ENCODE assay signal across 26 mouse cellular contexts in the genomic region with DNA sequence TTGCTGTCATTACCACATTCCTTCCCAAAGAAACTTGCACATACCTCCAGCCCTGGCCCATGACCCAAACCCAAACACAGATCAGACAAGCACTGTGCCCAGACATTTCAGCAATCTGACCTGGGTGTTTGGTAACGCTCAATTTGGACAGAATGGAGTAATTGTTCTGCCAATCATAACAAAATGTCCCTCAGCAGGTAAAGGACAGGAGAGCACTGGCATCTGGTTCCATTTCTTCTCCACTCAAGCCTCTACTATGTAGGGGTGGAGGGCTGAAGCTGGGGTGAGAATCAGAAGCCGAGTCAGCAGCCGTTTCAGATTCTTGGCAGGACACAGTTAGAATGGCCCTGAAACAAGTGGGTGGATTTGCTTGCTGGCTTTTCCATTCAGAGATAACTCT. TPM values are rescaled to one million over a fixed set of nuclear protein-coding genes. Genes with fewer than 3 reads are reported as not detected.
A peak's percentile ranks its signal among the peaks of the same experiment; 100 is the strongest.
DNase-seq lines count a peak whose midpoint lies in the region; ATAC-seq and TF ChIP-seq lines count a peak whose summit lies in the region.
"Had no signal": no experiment of that assay in that cellular context is flagged by ENCODE, and none has a peak within 500 bp of the region (broad histone marks: within the 10 kb centered on the region; RNA-seq: fewer than 3 reads in every experiment).

No protein-coding gene starts in this region.

- ATAC-seq in hindbrain, embryonic 15.5 days (ENCODE audit: low FRiP score, low read depth) = no peak
- ATAC-seq in hindbrain, embryonic 12.5 days (ENCODE audit: low FRiP score) = no peak
- ATAC-seq: forebrain, embryonic 16.5 days; hindbrain, embryonic 16.5 days; intestine, embryonic 15.5 days; midbrain, embryonic 16.5 days had no signal

- H3K9me3 ChIP-seq in hindbrain, embryonic 15.5 days = no peaks in the 10 kb centered on the region
- H3K9me3 ChIP-seq in hindbrain, embryonic 12.5 days (replicated peaks) = no peaks in the 10 kb centered on the region
- H3K9me3 ChIP-seq: heart, embryonic 10.5 days; heart, embryonic 15.5 days; intestine, embryonic 15.5 days had no signal

- no peak overlapping the region for H3K4me3 ChIP-seq in hindbrain, embryonic 15.5 days
- H3K4me3 ChIP-seq in hindbrain, embryonic 12.5 days = no peak overlapping the region
- no peak overlapping the region for H3K4me3 ChIP-seq in layer of hippocampus, adult 2 months
- H3K4me3 ChIP-seq: heart, embryonic 10.5 days; heart, embryonic 15.5 days; intestine, embryonic 15.5 days; limb, embryonic 13.5 days had no signal

- H3K9ac ChIP-seq in hindbrain, embryonic 15.5 days = no peak overlapping the region
- no peak overlapping the region for H3K9ac ChIP-seq in hindbrain, embryonic 12.5 days
- H3K9ac ChIP-seq: heart, embryonic 15.5 days; intestine, embryonic 15.5 days; limb, embryonic 13.5 days; liver, embryonic 14.5 days; lung, embryonic 14.5 days had no signal

- H3K4me2 ChIP-seq in hindbrain, embryonic 15.5 days = no peak overlapping the region
- no peak overlapping the region for H3K4me2 ChIP-seq in hindbrain, embryonic 12.5 days (replicated peaks)
- H3K4me2 ChIP-seq: heart, embryonic 15.5 days; intestine, embryonic 15.5 days; limb, embryonic 13.5 days; lung, embryonic 14.5 days had no signal

- H3K27me3 ChIP-seq in hindbrain, embryonic 15.5 days = no peaks in the 10 kb centered on the region
- H3K27me3 ChIP-seq in hindbrain, embryonic 12.5 days = no peaks in the 10 kb centered on the region
- H3K27me3 ChIP-seq: heart, embryonic 15.5 days; intestine, embryonic 15.5 days; limb, embryonic 13.5 days had no signal

- no peak for TF ChIP-seq CTCF in layer of hippocampus, adult 2 months (conservative IDR thresholded peaks at IDR 0.05)

- 0 out of 2 replicates have a peak overlapping the region, but pooled peaks have one; percentile 75 for H3K27ac ChIP-seq in hindbrain, embryonic 15.5 days (replicated peaks)
- H3K27ac ChIP-seq in hindbrain, embryonic 12.5 days = no peak overlapping the region
- H3K27ac ChIP-seq in layer of hippocampus, adult 2 months = no peak overlapping the region
- H3K27ac ChIP-seq: heart, embryonic 10.5 days; heart, embryonic 15.5 days; intestine, embryonic 15.5 days; limb, embryonic 13.5 days; liver, embryonic 14.5 days had no signal

- H3K36me3 ChIP-seq in hindbrain, embryonic 15.5 days = peaks cover 46% of the 10 kb centered on the region
- H3K36me3 ChIP-seq in hindbrain, embryonic 12.5 days = peaks cover 66% of the 10 kb centered on the region

- peaks cover 37% of the 10 kb centered on the region for H3K4me1 ChIP-seq in hindbrain, embryonic 15.5 days (replicated peaks)
- H3K4me1 ChIP-seq in hindbrain, embryonic 12.5 days = peaks cover 16% of the 10 kb centered on the region
- H3K4me1 ChIP-seq: heart, embryonic 10.5 days; heart, embryonic 15.5 days; intestine, embryonic 15.5 days; limb, embryonic 13.5 days had no signal

- 86% methylated on average over 3 of the region's 3 CpGs for WGBS in hindbrain, embryonic 15.5 days
- 79% methylated on average over 3 of the region's 3 CpGs for WGBS in hindbrain, embryonic 12.5 days

- DNase-seq in adrenal gland, postnatal 36 days = peak; percentile 45 to 58
- DNase-seq in adrenal gland, adult 18-20 months (ENCODE audit: low spot score in 2 of 2) = no peak
- DNase-seq in Muller cell, postnatal 12 days (ENCODE audit: inconsistent ontology term) = peak; percentile 85
- DNase-seq in fat pad, adult 2 months (ENCODE audit: extremely low read depth, low read depth, low spot score) = peak; percentile 86
- no peak for DNase-seq in layer of hippocampus, adult 2 months (ENCODE audit: low spot score in 2 of 2)
- DNase-seq: adrenal gland, adult 8-10 months; cerebellum, adult 8-10 months; cerebellum, postnatal 36 days; gastrocnemius, postnatal 10 days; heart, adult 11 months; kidney, adult 2 months; kidney, postnatal 36 days; lung, embryonic 14.5 days; lung, postnatal 14 days had no signal

RNA-seq across cellular contexts. Expression of gene Stac3, which starts 9.4 kb away (rescaled TPM):
- total RNA-seq in adrenal gland, postnatal 36 days (2021) = 1 to 10 TPM; 2.2 to 3.4 TPM
- total RNA-seq in adrenal gland, adult 18-20 months (2021) = 1 to 10 TPM; 1.1 to 1.9 TPM
- 2.5 and 2.9 TPM in 2 replicates for polyA plus RNA-seq in hindbrain, embryonic 15.5 days (2015; fragmentation: Nextera tagmentation; extraction: Ambion mirVana)
- polyA plus RNA-seq in hindbrain, embryonic 12.5 days (2016; fragmentation: Nextera tagmentation; extraction: Ambion mirVana) = 2.2 and 4.8 TPM in 2 replicates
- 1 to 10 TPM; 2.4 to 8.1 TPM for total RNA-seq in layer of hippocampus, adult 2 months (2021)
- total RNA-seq: MEL had no signal
- polyA plus RNA-seq: forebrain, embryonic 11.5 days; lung, embryonic 14.5 days had no signal

RNA-seq across cellular contexts. Expression of gene Ndufa4l2, which starts 22.6 kb away (rescaled TPM):
- 10 to 100 TPM; 29.7 to 45.6 TPM for total RNA-seq in adrenal gland, postnatal 36 days (2021)
- total RNA-seq in adrenal gland, adult 18-20 months (2021) = 10 to 100 TPM; 36.0 to 55.3 TPM
- polyA plus RNA-seq in hindbrain, embryonic 15.5 days (2015; fragmentation: Nextera tagmentation; extraction: Ambion mirVana) = 20.7 and 24.4 TPM in 2 replicates
- polyA plus RNA-seq in hindbrain, embryonic 12.5 days (2016; fragmentation: Nextera tagmentation; extraction: Ambion mirVana) = 7.7 and 8.4 TPM in 2 replicates
- total RNA-seq in layer of hippocampus, adult 2 months (2021) = 1 to 10 TPM; 3.5 to 3.7 TPM

RNA-seq across cellular contexts. Expression of gene Shmt2, which starts 30.1 kb away (rescaled TPM):
- total RNA-seq in adrenal gland, postnatal 36 days (2021) = 10 to 100 TPM; 46.8 to 47.1 TPM
- total RNA-seq in adrenal gland, adult 18-20 months (2021) = 10 to 100 TPM; 38.6 to 46.5 TPM
- 56.2 and 64.8 TPM in 2 replicates for polyA plus RNA-seq in hindbrain, embryonic 15.5 days (2015; fragmentation: Nextera tagmentation; extraction: Ambion mirVana)
- polyA plus RNA-seq in hindbrain, embryonic 12.5 days (2016; fragmentation: Nextera tagmentation; extraction: Ambion mirVana) = 67.1 and 67.5 TPM in 2 replicates
- 10 to 100 TPM; 25.4 to 27.6 TPM for total RNA-seq in layer of hippocampus, adult 2 months (2021)

RNA-seq across cellular contexts. Expression of gene Nxph4, which starts 42.2 kb away (rescaled TPM):
- total RNA-seq in adrenal gland, postnatal 36 days (2021) = 1 to 10 TPM; 5.0 to 6.3 TPM
- total RNA-seq in adrenal gland, adult 18-20 months (2021) = 10 to 100 TPM in 1 of 2 experiments, 1 to 10 TPM in 1; 6.9 to 12.6 TPM
- 161 and 194 TPM in 2 replicates for polyA plus RNA-seq in hindbrain, embryonic 15.5 days (2015; fragmentation: Nextera tagmentation; extraction: Ambion mirVana)
- polyA plus RNA-seq in hindbrain, embryonic 12.5 days (2016; fragmentation: Nextera tagmentation; extraction: Ambion mirVana) = 101 and 109 TPM in 2 replicates
- 1 to 10 TPM; 1.2 to 1.6 TPM for total RNA-seq in layer of hippocampus, adult 2 months (2021)
- total RNA-seq: MEL had no signal

Comparison
In these comparisons a context has a peak if more than half of its experiments do, and no peak if none do; other contexts are left out.
1. DNase-seq: peak in adrenal gland, postnatal 36 days (2 of 2), Muller cell, postnatal 12 days (single experiment) and fat pad, adult 2 months (single experiment); none in adrenal gland, adult 18-20 months (0 of 2) and layer of hippocampus, adult 2 months (0 of 2).
2. RNA of gene Ndufa4l2, which starts 22.6 kb away (total RNA-seq): 36.0 to 55.3 TPM in adrenal gland, adult 18-20 months and 29.7 to 45.6 TPM in adrenal gland, postnatal 36 days; 3.5 to 3.7 TPM in layer of hippocampus, adult 2 months; every median in the first group is over 4 times any median in the second.